Mouse (Mus musculus) CH12.LX (cell line): ENCODE data around the gene Spc24.
"Not testable (repeated sequence)": the region's sequence is repeated elsewhere in the genome, so short reads cannot be mapped to it uniquely, and the experiment has no call there.

Experiments used
- CTCF ChIP-seq, 2 experiments: IDR thresholded peaks in 1 of 2; conservative IDR thresholded peaks in 1 of 2; 2 replicates each; pipeline ENCODE4 v1.5.1; 2011 to 2012; ENCODE audit warnings: low read depth in 2 of 2, low read length in 2 of 2, improper control_type of control experiment in 1 of 2, inconsistent platforms in 1 of 2, mild to moderate bottlenecking in 1 of 2, moderate library complexity in 1 of 2
- EP300 ChIP-seq: IDR thresholded peaks from 2 replicates; pipeline ENCODE4 v1.6.1; 2011; ENCODE audit warnings: low read length, improper control_type of control experiment
- HCFC1 ChIP-seq: IDR thresholded peaks from 2 replicates; pipeline ENCODE4 v1.6.1; 2012; ENCODE audit warnings: low read depth, mild to moderate bottlenecking, inconsistent platforms, low read length, improper control_type of control experiment
- JUND ChIP-seq: conservative IDR thresholded peaks from 2 replicates; pipeline ENCODE4 v1.6.1; 2011; ENCODE audit warnings: low read depth, low read length, improper control_type of control experiment
- KAT2A ChIP-seq: IDR thresholded peaks from 2 replicates; pipeline ENCODE4 v1.6.1; 2012; ENCODE audit warnings: low read length, improper control_type of control experiment, inconsistent platforms; ENCODE audit not compliant: insufficient replicate concordance
- MAFK ChIP-seq: IDR thresholded peaks from 2 replicates; pipeline ENCODE4 v1.6.1; 2011; ENCODE audit warnings: low read length, improper control_type of control experiment; ENCODE audit not compliant: insufficient replicate concordance
- MYC ChIP-seq: IDR thresholded peaks from 2 replicates; pipeline ENCODE4 v1.6.1; 2011; ENCODE audit warnings: low read depth, mild to moderate bottlenecking, improper control_type of control experiment, low read length
- POLR2A ChIP-seq: IDR thresholded peaks from 2 replicates; pipeline ENCODE4 v1.6.1; 2011; ENCODE audit warnings: low read depth, mild to moderate bottlenecking, improper control_type of control experiment, low read length
- RAD21 ChIP-seq: IDR thresholded peaks from 2 replicates; pipeline ENCODE4 v1.6.1; 2011; ENCODE audit warnings: low read depth, mild to moderate bottlenecking, low read length, improper control_type of control experiment, moderate library complexity
- SMC3 ChIP-seq: IDR thresholded peaks from 2 replicates; pipeline ENCODE4 v1.6.1; 2011; ENCODE audit warnings: low read depth, low read length, improper control_type of control experiment
- UBTF ChIP-seq: IDR thresholded peaks from 2 replicates; pipeline ENCODE4 v1.6.1; 2012; ENCODE audit warnings: low read depth, mild to moderate bottlenecking, inconsistent platforms, low read length, improper control_type of control experiment, moderate library complexity
- USF1 ChIP-seq: IDR thresholded peaks from 2 replicates; pipeline ENCODE4 v1.6.1; 2014; ENCODE audit warnings: low read depth, mild to moderate bottlenecking, inconsistent platforms, low read length, improper control_type of control experiment
- ZNF384 ChIP-seq: IDR thresholded peaks from 2 replicates; pipeline ENCODE4 v1.6.1; 2012; ENCODE audit warnings: low read depth, low read length, improper control_type of control experiment, inconsistent platforms

- not testable (repeated sequence) for TF ChIP-seq CTCF (conservative IDR thresholded peaks at IDR 0.05 in 1 of 2, IDR thresholded peaks at IDR 0.05 in 1 of 2; ENCODE audit: low read depth in 2 of 2, low read length in 2 of 2); USF1; EP300; KAT2A; ZNF384; MYC; MAFK; RAD21; POLR2A; UBTF; HCFC1; JUND; SMC3
These were observed 33.4 kb upstream of the Spc24 start for GRCm38 (mm10) chr9:21793507-21793906.
